Mouse (Mus musculus) liver, postnatal 0 days (tissue): ENCODE measurements at regions not wholly inside any gene's neighbourhood (a gene's known extent, or its start where the extent isn't known, plus 50 kb on each side); places are given as distances from the start of the nearest gene placed in this dataset.
"Not testable (repeated sequence)": the region's sequence is repeated elsewhere in the genome, so short reads cannot be mapped to it uniquely, and the experiment has no call there.

Experiments
- ATAC-seq: fragments of 200-750 bp; cut with Nextera tagmentation; 2 replicates; pipeline ENCODE4 v1.8.0; 2017; ENCODE audit warnings: mild to moderate bottlenecking, moderate library complexity
- DNase-seq: peaks from one replicate; pipeline ENCODE4 v3.0.0-alpha.2; 2016
- H3K27ac ChIP-seq: fragments of 300-500 bp; sonication (generic); 2 replicates; pipeline ENCODE4 v1.5.1; 2014; ENCODE audit warnings: antibody characterized with exemption, moderate library complexity, mild to moderate bottlenecking, low read depth
- H3K27me3 ChIP-seq: fragments of 300-500 bp; sonication (generic); 2 replicates; pipeline ENCODE4 v1.6.1; 2014; ENCODE audit warnings: low read length, control low read depth, mixed read lengths; ENCODE audit not compliant: insufficient read depth
- H3K36me3 ChIP-seq: fragments of 300-500 bp; sonication (generic); replicated peaks from 2 replicates; pipeline ENCODE4 v1.6.1; 2014; ENCODE audit warnings: mild to moderate bottlenecking, control low read depth, low read length, moderate library complexity, mixed read lengths; ENCODE audit not compliant: insufficient read depth
- H3K4me1 ChIP-seq: fragments of 300-500 bp; sonication (generic); 2 replicates; pipeline ENCODE4 v1.6.1; 2014; ENCODE audit warnings: antibody characterized with exemption, mild to moderate bottlenecking, control low read depth; ENCODE audit not compliant: insufficient read depth
- H3K4me2 ChIP-seq: fragments of 300-500 bp; sonication (generic); 2 replicates; pipeline ENCODE4 v1.6.1; 2014; ENCODE audit warnings: low read depth, mild to moderate bottlenecking, low read length, moderate library complexity, mixed read lengths
- H3K4me3 ChIP-seq: fragments of 300-500 bp; sonication (generic); 2 replicates; pipeline ENCODE4 v1.5.1; 2014; ENCODE audit warnings: low read depth, low read length
- H3K9ac ChIP-seq: fragments of 300-500 bp; sonication (generic); replicated peaks from 2 replicates; pipeline ENCODE4 v1.6.1; 2014; ENCODE audit warnings: mild to moderate bottlenecking, moderate library complexity
- H3K9me3 ChIP-seq: fragments of 300-500 bp; sonication (generic); 2 replicates; pipeline ENCODE4 v1.6.1; 2016; ENCODE audit warnings: mild to moderate bottlenecking, control low read depth, low read length, mixed read lengths
- CTCF ChIP-seq: sonication (generic); IDR thresholded peaks from 2 replicates; pipeline ENCODE4 v1.5.1; 2016; ENCODE audit warnings: antibody characterized with exemption, low read depth
- EP300 ChIP-seq: IDR thresholded peaks from 2 replicates; pipeline ENCODE4 v1.6.1; 2016; ENCODE audit warnings: antibody characterized with exemption, low read depth, mild to moderate bottlenecking
- WGBS: fragments of 180-500 bp; shearing (Covaris S2); extraction: QIAGEN DNeasy Blood & Tissue Kit; methylation state at CpG from one replicate; pipeline ENCODE4 v1.1.7; 2014; ENCODE audit not compliant: insufficient replicate concordance; 5-methylcytosine and 5-hydroxymethylcytosine counted together

DNA sequence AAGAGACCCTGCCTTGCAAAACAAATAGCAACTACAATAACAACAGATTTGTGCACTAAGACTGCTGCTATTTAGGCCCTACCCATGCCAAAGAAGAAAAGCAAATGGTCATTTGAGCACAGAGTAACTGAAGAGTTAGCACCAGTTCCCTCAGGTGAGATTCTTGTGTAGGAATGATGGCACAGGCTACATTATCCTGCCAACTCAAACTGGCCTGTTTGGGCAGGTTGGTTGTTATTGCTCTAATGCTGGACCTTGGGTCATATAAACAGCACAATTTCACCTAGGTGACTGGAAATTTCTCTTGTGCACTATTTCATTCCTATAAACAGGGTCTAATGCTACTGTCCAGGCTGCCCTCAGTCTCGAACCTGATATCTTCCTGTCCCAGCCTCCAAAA lies 79.7 kb upstream of the Trim24 start:
- H3K27me3 ChIP-seq, result no peaks in the 10 kb centered on the region
- H3K36me3 ChIP-seq, result no peaks in the 10 kb centered on the region
- ATAC-seq (no peak), DNase-seq (no peak)
- 81% methylated on average over 1 of the region's 1 CpGs for WGBS
- no peak overlapping the region for H3K4me3 ChIP-seq
- no peak overlapping the region for H3K9ac ChIP-seq
- no peak overlapping the region for H3K27ac ChIP-seq
- no peak overlapping the region for H3K4me2 ChIP-seq
- no peak for TF ChIP-seq EP300
- TF ChIP-seq CTCF, result no peak
- H3K4me1 ChIP-seq, result no peaks in the 10 kb centered on the region
- peaks cover 5% of the 10 kb centered on the region for H3K9me3 ChIP-seq

GRCm38 (mm10) chr6:37794211-37794610 lies 76.4 kb upstream of the Trim24 start:
- Histone ChIP-seq H3K9ac (no peak overlapping the region), H3K4me3 (no peak overlapping the region), H3K27ac (no peak overlapping the region), H3K4me1 (no peaks in the 10 kb centered on the region), H3K9me3 (peaks cover 5% of the 10 kb centered on the region), H3K27me3 (no peaks in the 10 kb centered on the region), H3K4me2 (no peak overlapping the region), H3K36me3 (no peaks in the 10 kb centered on the region)
- TF ChIP-seq EP300 (no peak), CTCF (no peak)
- DNase-seq (no peak), ATAC-seq (no peak)
- 67% methylated on average over 4 of the region's 4 CpGs for WGBS

DNA sequence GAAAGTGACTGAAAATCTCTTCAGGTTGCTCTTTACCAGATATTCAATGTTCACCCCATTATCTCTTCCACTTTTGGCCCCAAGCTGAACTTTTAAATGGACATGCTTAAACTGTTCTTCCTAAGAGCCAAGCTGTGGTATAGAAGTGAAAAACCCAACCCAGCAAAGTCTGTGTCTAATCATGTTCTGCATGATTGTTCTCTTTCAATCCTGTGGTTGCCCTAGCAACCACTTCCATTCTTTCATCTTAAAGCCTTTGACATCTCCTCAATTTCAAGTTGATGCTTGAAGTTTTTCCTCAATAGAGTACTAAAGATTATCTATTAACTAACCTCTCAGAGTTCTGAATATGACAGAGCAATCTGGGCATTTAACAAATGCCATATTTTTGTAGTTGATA lies 75.6 kb upstream of the Trim24 start:
- no peaks in the 10 kb centered on the region for H3K4me1 ChIP-seq

DNA sequence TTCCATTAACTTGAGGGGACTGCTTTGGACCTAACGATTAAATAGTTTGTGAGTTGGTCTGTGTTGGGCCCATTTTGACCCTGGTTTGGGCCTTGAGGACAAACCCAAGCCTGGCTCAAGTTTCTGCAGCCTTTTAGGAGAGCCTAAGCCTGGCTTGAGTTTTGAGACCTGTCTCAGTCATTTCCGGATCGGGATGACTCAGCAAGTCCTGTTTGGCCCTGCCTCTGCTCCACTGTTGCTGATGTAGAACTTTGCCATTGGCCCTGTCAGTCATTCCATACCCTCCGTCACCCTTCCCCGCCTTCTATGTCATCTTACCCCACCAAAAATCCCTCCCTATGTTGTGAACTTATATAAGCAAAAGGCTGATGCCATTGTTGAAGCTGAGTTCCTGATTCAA lies 67.4 kb upstream of the Trim24 start:
- Histone ChIP-seq H3K4me3 (no peak overlapping the region), H3K4me1 (no peaks in the 10 kb centered on the region), H3K27ac (no peak overlapping the region), H3K9me3 (no peaks in the 10 kb centered on the region), H3K36me3 (no peaks in the 10 kb centered on the region), H3K4me2 (no peak overlapping the region), H3K27me3 (no peaks in the 10 kb centered on the region), H3K9ac (no peak overlapping the region)
- TF ChIP-seq CTCF (no peak), EP300 (no peak)
- no peak for DNase-seq
- ATAC-seq, result no peak
- WGBS, result 83% methylated on average over 5 of the region's 5 CpGs

More for the DNA sequence above, 75.6 kb upstream of the Trim24 start:
- Histone ChIP-seq H3K27me3 (no peaks in the 10 kb centered on the region), H3K36me3 (no peaks in the 10 kb centered on the region), H3K9me3 (peaks cover 5% of the 10 kb centered on the region), H3K4me3 (no peak overlapping the region), H3K27ac (no peak overlapping the region), H3K4me2 (no peak overlapping the region), H3K9ac (no peak overlapping the region)
- TF ChIP-seq CTCF (no peak), EP300 (no peak)
- no peak for DNase-seq
- no peak for ATAC-seq

DNA sequence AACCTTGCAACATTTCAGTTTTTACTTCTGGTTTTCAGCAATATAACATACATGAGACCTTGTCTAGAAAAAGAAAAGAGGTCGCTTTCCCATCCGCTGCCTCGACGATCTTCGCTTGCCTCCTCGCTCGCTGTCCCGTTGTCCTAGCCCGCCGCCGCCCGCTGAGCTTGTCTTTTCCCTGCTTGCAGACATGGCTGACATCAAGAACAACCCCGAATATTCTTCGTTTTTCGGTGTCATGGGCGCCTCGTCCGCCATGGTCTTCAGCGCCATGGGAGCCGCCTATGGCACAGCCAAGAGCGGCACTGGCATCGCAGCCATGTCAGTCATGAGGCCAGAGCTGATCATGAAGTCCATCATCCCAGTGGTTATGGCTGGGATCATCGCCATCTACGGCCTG lies 64.7 kb upstream of the Trim24 start:
- H3K9me3 ChIP-seq, H3K27me3 ChIP-seq, H3K9ac ChIP-seq, H3K4me3 ChIP-seq, H3K4me1 ChIP-seq, H3K36me3 ChIP-seq, H3K4me2 ChIP-seq, DNase-seq, H3K27ac ChIP-seq, ATAC-seq: not testable (repeated sequence)
- WGBS, result 90% methylated on average over 24 of the region's 24 CpGs

DNA sequence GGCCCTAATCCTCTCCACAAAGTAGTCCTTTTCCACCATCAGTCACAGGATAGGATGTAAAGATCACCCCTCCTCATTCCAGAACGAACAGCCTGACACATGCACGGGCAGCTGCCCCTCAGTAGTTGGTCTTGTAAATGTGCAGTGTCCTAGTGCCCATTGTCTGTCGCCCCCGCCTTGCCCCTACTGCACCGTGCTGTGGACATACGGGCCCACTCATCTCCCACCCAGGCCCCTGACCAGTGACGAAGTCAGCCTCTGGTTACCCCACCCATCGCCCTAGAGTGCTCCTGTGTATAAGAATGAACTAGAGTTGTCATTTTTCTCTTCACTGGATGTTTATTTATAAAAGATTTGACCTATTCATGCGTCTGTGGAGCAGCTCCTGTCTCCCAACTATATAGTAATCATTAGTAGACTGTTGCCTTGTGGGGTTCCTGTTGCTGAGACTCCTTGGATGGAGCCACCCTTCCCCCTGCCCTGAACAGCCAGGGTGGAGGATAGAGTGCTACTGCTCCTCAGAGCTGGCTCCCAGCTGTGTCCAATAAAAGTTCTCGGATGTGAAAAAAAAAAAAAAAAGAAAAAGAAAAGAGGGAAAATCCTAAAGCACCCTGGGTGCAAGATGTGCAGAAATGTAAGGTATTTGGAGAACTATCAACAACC lies 64.0 kb upstream of the Trim24 start:
- H3K4me1 ChIP-seq, DNase-seq, H3K4me3 ChIP-seq, H3K27me3 ChIP-seq, H3K4me2 ChIP-seq, H3K9me3 ChIP-seq, H3K36me3 ChIP-seq, H3K9ac ChIP-seq, H3K27ac ChIP-seq, ATAC-seq: not testable (repeated sequence)
- 64% methylated on average over 1 of the region's 10 CpGs for WGBS

DNA sequence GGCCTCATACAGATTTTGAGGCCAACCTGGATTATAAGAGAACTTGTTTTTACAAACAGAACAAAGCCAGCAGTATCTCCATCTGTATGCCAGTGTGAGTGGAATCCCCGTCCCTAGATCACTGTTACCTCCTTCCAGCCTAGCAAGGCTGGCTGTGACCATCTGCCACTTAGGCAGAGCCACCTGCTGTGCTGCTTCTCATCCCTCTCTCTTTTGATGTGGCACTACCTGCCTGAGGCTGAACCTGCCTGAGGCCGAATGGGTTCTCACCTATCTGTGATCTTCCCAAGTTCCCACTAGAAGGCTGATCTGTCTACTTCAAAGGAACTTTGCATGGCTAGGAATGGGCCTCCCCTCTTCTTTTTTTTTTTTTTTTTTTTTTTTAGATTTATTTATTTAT lies 55.4 kb upstream of the Trim24 start:
- H3K9ac ChIP-seq, H3K27me3 ChIP-seq, H3K4me3 ChIP-seq, ATAC-seq, H3K36me3 ChIP-seq, H3K4me1 ChIP-seq, H3K9me3 ChIP-seq, H3K27ac ChIP-seq, DNase-seq, H3K4me2 ChIP-seq: not testable (repeated sequence)
- 91% methylated on average over 2 of the region's 2 CpGs for WGBS
